Mouse (Mus musculus) kidney, embryonic 16.5 days (tissue): ENCODE results near the gene Tmprss5. TPM values are rescaled to one million over a fixed set of nuclear protein-coding genes. Genes with fewer than 3 reads are reported as not detected.

ENCODE experiments used
- ATAC-seq: fragments of 200-750 bp; cut with Nextera tagmentation; 2 replicates; pipeline ENCODE4 v1.8.0; 2017; ENCODE audit warnings: moderate TSS enrichment; ENCODE audit not compliant: low FRiP score, low TSS enrichment
- H3K27ac ChIP-seq: fragments of 300-500 bp; sonication (generic); 2 replicates; pipeline ENCODE4 v1.5.1; 2014; ENCODE audit warnings: low read length
- H3K27me3 ChIP-seq: fragments of 300-500 bp; sonication (generic); 2 replicates; pipeline ENCODE4 v1.6.1; 2014; ENCODE audit warnings: low read length, control low read depth, mixed read lengths; ENCODE audit not compliant: insufficient read depth
- H3K36me3 ChIP-seq: fragments of 300-500 bp; sonication (generic); 2 replicates; pipeline ENCODE4 v1.6.1; 2014; ENCODE audit warnings: low read length, control low read depth, mixed read lengths; ENCODE audit not compliant: insufficient read depth
- H3K4me1 ChIP-seq: fragments of 300-500 bp; sonication (generic); 2 replicates; pipeline ENCODE4 v1.6.1; 2014; ENCODE audit warnings: low read length, control low read depth, mixed read lengths; ENCODE audit not compliant: insufficient read depth
- H3K4me2 ChIP-seq: fragments of 300-500 bp; sonication (generic); replicated peaks from 2 replicates; pipeline ENCODE4 v1.6.1; 2014; ENCODE audit warnings: low read depth, low read length
- H3K4me3 ChIP-seq: fragments of 300-500 bp; sonication (generic); 2 replicates; pipeline ENCODE4 v1.5.1; 2014; ENCODE audit warnings: mild to moderate bottlenecking, low read length
- H3K9ac ChIP-seq: fragments of 300-500 bp; sonication (generic); replicated peaks from 2 replicates; pipeline ENCODE4 v1.6.1; 2014; ENCODE audit warnings: low read length
- H3K9me3 ChIP-seq: fragments of 300-500 bp; sonication (generic); 2 replicates; pipeline ENCODE4 v1.6.1; 2016; ENCODE audit warnings: low read length, control low read depth
- WGBS: fragments of 180-500 bp; shearing (Covaris S2); extraction: QIAGEN DNeasy Blood & Tissue Kit; methylation state at CpG from one replicate; pipeline ENCODE4 v1.1.7; 2014; 5-methylcytosine and 5-hydroxymethylcytosine counted together
- polyA plus RNA-seq: library from polyadenylated mRNA; unstranded; fragments of >200 nt; fragmentation: Nextera tagmentation; extraction: Ambion mirVana; gene quantifications from 2 replicates; pipeline ENCODE4 v1.2.1, GENCODE M21; 2015

The Tmprss5 gene
- polyA plus RNA-seq, 1 experiment from 2014 or later: 0.19 TPM

DNA sequence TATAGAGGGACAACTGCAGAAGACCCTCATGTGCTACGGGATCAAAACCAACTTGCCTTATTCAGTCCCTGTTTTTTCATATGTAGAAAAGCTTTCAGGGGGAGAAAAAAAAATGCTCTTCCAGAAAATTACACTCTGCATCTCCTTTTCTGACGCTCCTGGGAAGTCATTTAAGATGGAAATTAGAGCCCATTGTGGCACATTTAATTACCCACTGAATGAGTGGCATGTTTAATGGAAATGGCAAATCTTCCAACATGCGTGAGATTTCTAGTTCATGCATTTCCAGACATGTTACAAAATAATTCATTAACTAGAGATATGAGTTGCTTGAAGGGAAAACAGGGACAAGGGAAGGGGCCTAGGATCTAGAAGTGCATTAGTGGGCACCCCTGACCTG is 66.0 kb downstream of the Tmprss5 start:
- no peaks in the 10 kb centered on the region for H3K27me3 ChIP-seq
- ATAC-seq: no peak
- H3K9me3 ChIP-seq: no peaks in the 10 kb centered on the region
- no peaks in the 10 kb centered on the region for H3K4me1 ChIP-seq
- 65% methylated on average over 3 of the region's 3 CpGs for WGBS
- H3K27ac ChIP-seq: no peak overlapping the region
- H3K4me3 ChIP-seq: no peak overlapping the region
- H3K9ac ChIP-seq: no peak overlapping the region
- H3K36me3 ChIP-seq: no peaks in the 10 kb centered on the region
- H3K4me2 ChIP-seq: no peak overlapping the region

Other genes with a start within 250 kb of the Tmprss5 start
- gene Zbtb16, start 245.0 kb upstream of the Tmprss5 start, polyA plus RNA-seq: 1.5 and 1.8 TPM in 2 replicates
- gene Htr3a, start 170.2 kb upstream of the Tmprss5 start, polyA plus RNA-seq: 0.78 and 0.86 TPM in 2 replicates
- gene Htr3b, start 116.3 kb upstream of the Tmprss5 start, polyA plus RNA-seq: 0.10 and 0.32 TPM in 2 replicates
- 30.1 and 36.8 TPM in 2 replicates for gene Usp28, start 95.9 kb upstream of the Tmprss5 start, polyA plus RNA-seq
- 40.1 and 41.0 TPM in 2 replicates for gene Zw10, start 25.6 kb upstream of the Tmprss5 start, polyA plus RNA-seq
- not detected in 2 replicates for gene Gm4894, start 169.3 kb downstream of the Tmprss5 start, polyA plus RNA-seq